Mouse (Mus musculus) lung, embryonic 14.5 days (tissue): Measurements from ENCODE around the gene Eif3i. TPM values are rescaled to one million over a fixed set of nuclear protein-coding genes. Genes with fewer than 3 reads are reported as not detected.
A peak's percentile ranks its signal among the peaks of the same experiment; 100 is the strongest.

Experiments
- ATAC-seq: fragments of 200-750 bp; cut with Nextera tagmentation; 2 replicates; pipeline ENCODE4 v1.8.0; 2017; ENCODE audit warnings: mild to moderate bottlenecking, moderate TSS enrichment, moderate library complexity; ENCODE audit not compliant: insufficient read depth
- DNase-seq: peaks from one replicate; pipeline ENCODE4 v3.0.0-alpha.2; 2015
- H3K27ac ChIP-seq: fragments of 300-500 bp; sonication (generic); 2 replicates; pipeline ENCODE4 v1.5.1; 2014; ENCODE audit warnings: low read depth, mild to moderate bottlenecking, moderate library complexity
- H3K27me3 ChIP-seq: fragments of 300-500 bp; sonication (generic); 2 replicates; pipeline ENCODE4 v1.6.1; 2014; ENCODE audit warnings: low read length, control low read depth; ENCODE audit not compliant: insufficient read depth
- H3K36me3 ChIP-seq: fragments of 300-500 bp; sonication (generic); 2 replicates; pipeline ENCODE4 v1.6.1; 2014; ENCODE audit warnings: control low read depth; ENCODE audit not compliant: insufficient read depth
- H3K4me1 ChIP-seq: fragments of 300-500 bp; sonication (generic); 2 replicates; pipeline ENCODE4 v1.6.1; 2014; ENCODE audit warnings: antibody characterized with exemption, control low read depth; ENCODE audit not compliant: insufficient read depth
- H3K4me2 ChIP-seq: fragments of 300-500 bp; sonication (generic); 2 replicates; pipeline ENCODE4 v1.6.1; 2014; ENCODE audit warnings: mild to moderate bottlenecking
- H3K4me3 ChIP-seq: fragments of 300-500 bp; sonication (generic); 2 replicates; pipeline ENCODE4 v1.5.1; 2014; ENCODE audit warnings: low read depth, low read length
- H3K9ac ChIP-seq: fragments of 300-500 bp; sonication (generic); 2 replicates; pipeline ENCODE4 v1.6.1; 2014
- H3K9me3 ChIP-seq: fragments of 300-500 bp; sonication (generic); 2 replicates; pipeline ENCODE4 v1.6.1; 2016; ENCODE audit warnings: low read depth, low read length, control low read depth
- CTCF ChIP-seq: IDR thresholded peaks from 2 replicates; pipeline ENCODE4 v1.5.1; 2016; ENCODE audit warnings: antibody characterized with exemption, low read depth
- WGBS: fragments of 180-500 bp; shearing (Covaris S2); extraction: QIAGEN DNeasy Blood & Tissue Kit; methylation state at CpG from one replicate; pipeline ENCODE4 v1.1.7; 2014; 5-methylcytosine and 5-hydroxymethylcytosine counted together
- polyA plus RNA-seq: library from polyadenylated mRNA; unstranded; fragments of >200 nt; fragmentation: Nextera tagmentation; extraction: Ambion mirVana; gene quantifications from 2 replicates; pipeline ENCODE4 v1.2.1, GENCODE M21; 2014

The Eif3i gene
- polyA plus RNA-seq, 1 experiment from 2014 or later: 316 TPM

- no peak for DNase-seq
- Histone ChIP-seq H3K36me3 (no peaks in the 10 kb centered on the region), H3K9ac (no peak within 1 kb of the TSS), H3K4me2 (no peak within 1 kb of the TSS), H3K4me1 (no peaks in the 10 kb centered on the region), H3K9me3 (no peaks in the 10 kb centered on the region), H3K27me3 (no peaks in the 10 kb centered on the region), H3K27ac (peak within 1 kb of the TSS; percentile 26; the same call in 1 of the 2 replicates), H3K4me3 (no peak within 1 kb of the TSS)
- TF ChIP-seq CTCF: no peak
- ATAC-seq: no peak
- WGBS: 80% methylated on average over 8 of the region's 8 CpGs
Measured at GRCm38 (mm10) chr4:129573430-129573829, 27.0 kb downstream of the Eif3i start, which contains the start of gene Lck. Lck (minus strand) TSS chr4:129573641.

DNA sequence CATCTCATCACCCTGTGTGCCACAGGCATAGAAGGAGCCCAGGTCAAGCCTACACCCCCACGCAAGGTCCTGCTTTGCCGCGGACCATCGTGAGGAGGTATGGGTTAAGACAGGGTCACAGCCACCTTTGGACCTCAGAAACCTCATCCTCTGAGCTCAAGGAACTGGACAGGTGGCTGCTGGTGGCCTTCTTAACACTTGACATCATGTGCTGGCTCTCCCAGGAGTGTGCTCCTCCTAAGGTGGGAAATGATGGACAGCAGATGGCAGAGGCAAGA is 27.4 kb downstream of the Eif3i start:
- no peak overlapping the region for H3K27ac ChIP-seq
- whole genome bisulfite sequencing: 91% methylated on average over 4 of the region's 4 CpGs
- no peak overlapping the region for H3K4me2 ChIP-seq
- H3K27me3 ChIP-seq: no peaks in the 10 kb centered on the region
- no peak overlapping the region for H3K9ac ChIP-seq
- TF ChIP-seq CTCF: no peak
- no peaks in the 10 kb centered on the region for H3K9me3 ChIP-seq
- no peak overlapping the region for H3K4me3 ChIP-seq
- no peaks in the 10 kb centered on the region for H3K36me3 ChIP-seq
- H3K4me1 ChIP-seq: no peaks in the 10 kb centered on the region
- no peak for DNase-seq
- no peak for ATAC-seq

GRCm38 (mm10) chr4:129572236-129573092 is 28.0 kb downstream of the Eif3i start:
- Histone ChIP-seq H3K27ac (peak overlapping the region; percentile 26; the same call in 1 of the 2 replicates), H3K9me3 (no peaks in the 10 kb centered on the region), H3K9ac (no peak overlapping the region), H3K4me3 (no peak overlapping the region), H3K36me3 (no peaks in the 10 kb centered on the region), H3K27me3 (no peaks in the 10 kb centered on the region), H3K4me1 (no peaks in the 10 kb centered on the region), H3K4me2 (no peak overlapping the region)
- DNase-seq: peak; percentile 36
- ATAC-seq: no peak
- no peak for TF ChIP-seq CTCF
- WGBS: 67% methylated on average over 13 of the region's 13 CpGs

DNA sequence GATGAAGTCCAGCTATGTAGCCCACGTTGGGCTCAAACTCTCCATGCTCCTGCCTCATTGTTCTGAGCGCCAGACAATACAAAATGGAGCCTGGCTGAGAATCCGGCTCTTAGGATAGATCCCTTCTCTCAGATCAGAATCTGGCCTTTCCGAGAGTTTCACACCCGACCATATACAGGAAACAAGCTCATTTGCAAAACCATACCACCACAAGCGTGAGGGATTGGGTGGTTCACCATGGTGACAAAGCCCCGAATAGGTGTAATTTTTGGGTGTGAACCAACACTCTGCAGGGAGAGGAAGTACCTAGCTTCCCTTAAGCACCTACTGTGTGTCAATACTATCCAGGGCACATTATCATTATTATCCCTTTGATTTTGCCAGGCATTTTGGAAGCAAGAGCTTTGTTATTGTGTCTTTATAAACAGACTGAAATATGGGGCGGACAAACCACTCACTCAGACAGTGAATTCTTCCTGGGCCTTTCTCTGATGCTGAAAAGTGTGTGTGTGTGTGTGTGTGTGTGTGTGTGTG is 28.8 kb downstream of the Eif3i start:
- Histone ChIP-seq H3K9ac (no peak overlapping the region), H3K9me3 (no peaks in the 10 kb centered on the region), H3K36me3 (no peaks in the 10 kb centered on the region), H3K4me1 (no peaks in the 10 kb centered on the region), H3K4me2 (no peak overlapping the region), H3K4me3 (no peak overlapping the region), H3K27me3 (no peaks in the 10 kb centered on the region), H3K27ac (no peak overlapping the region)
- DNase-seq (no peak), ATAC-seq (no peak)
- WGBS: 70% methylated on average over 8 of the region's 8 CpGs
- no peak for TF ChIP-seq CTCF

- ATAC-seq (no peak), DNase-seq (no peak)
- H3K27me3 ChIP-seq: no peaks in the 10 kb centered on the region
- H3K4me1 ChIP-seq: no peaks in the 10 kb centered on the region
- H3K36me3 ChIP-seq: no peaks in the 10 kb centered on the region
- 85% methylated on average over 6 of the region's 6 CpGs for WGBS
- no peak overlapping the region for H3K27ac ChIP-seq
- H3K4me2 ChIP-seq: no peak overlapping the region
- no peak for TF ChIP-seq CTCF
- H3K9me3 ChIP-seq: no peaks in the 10 kb centered on the region
- no peak overlapping the region for H3K4me3 ChIP-seq
- no peak overlapping the region for H3K9ac ChIP-seq
Measured at GRCm38 (mm10) chr4:129570028-129570427, 30.4 kb downstream of the Eif3i start.

DNA sequence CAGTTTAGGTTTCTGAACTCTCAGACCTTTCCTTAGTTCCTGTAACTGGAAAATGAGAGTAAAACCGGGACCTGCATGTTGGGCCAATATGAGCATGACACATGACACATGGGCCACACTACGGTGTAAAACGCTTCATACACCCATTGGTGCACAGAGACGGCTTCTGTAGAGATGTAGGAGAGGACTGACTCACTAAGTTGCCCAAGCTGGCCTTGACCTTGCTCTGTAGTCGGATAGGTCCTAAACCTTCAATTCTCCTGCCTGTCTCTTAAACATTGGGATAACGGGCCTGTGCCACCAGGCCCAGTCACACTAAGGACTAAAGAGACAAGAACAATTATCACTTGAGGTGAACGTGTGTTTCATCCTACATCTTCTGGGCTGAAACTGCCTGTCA is 32.1 kb downstream of the Eif3i start:
- no peaks in the 10 kb centered on the region for H3K4me1 ChIP-seq
- ATAC-seq: no peak
- no peak for TF ChIP-seq CTCF
- no peaks in the 10 kb centered on the region for H3K9me3 ChIP-seq
- no peak overlapping the region for H3K4me3 ChIP-seq
- WGBS: 90% methylated on average over 7 of the region's 7 CpGs
- no peaks in the 10 kb centered on the region for H3K27me3 ChIP-seq
- DNase-seq: no peak
- no peak overlapping the region for H3K4me2 ChIP-seq
- no peak overlapping the region for H3K9ac ChIP-seq
- no peaks in the 10 kb centered on the region for H3K36me3 ChIP-seq
- no peak overlapping the region for H3K27ac ChIP-seq

GRCm38 (mm10) chr4:129565139-129565538 is 35.3 kb downstream of the Eif3i start:
- DNase-seq: no peak
- no peak for ATAC-seq
- Histone ChIP-seq H3K4me3 (no peak overlapping the region), H3K4me2 (no peak overlapping the region), H3K27ac (no peak overlapping the region), H3K4me1 (no peaks in the 10 kb centered on the region), H3K36me3 (no peaks in the 10 kb centered on the region), H3K27me3 (no peaks in the 10 kb centered on the region), H3K9ac (no peak overlapping the region), H3K9me3 (no peaks in the 10 kb centered on the region)
- 74% methylated on average over 6 of the region's 6 CpGs for WGBS
- TF ChIP-seq CTCF: no peak
